Mouse (Mus musculus): Measurements from ENCODE around the gene Gm20517. TPM values are rescaled to one million over a fixed set of nuclear protein-coding genes. Genes with fewer than 3 reads are reported as not detected.

The Gm20517 gene
- polyA plus RNA-seq, 1 experiment from 2014 or later: 1.3 TPM

- ATAC-seq (ENCODE audit: insufficient number of reproducible peaks, low FRiP score, low TSS enrichment, low read depth): peak; percentile 87
- peak overlapping the region; percentile 95 for H3K4me2 ChIP-seq (ENCODE audit: low read depth, severe bottlenecking)
- peak overlapping the region; percentile 81 for H3K9ac ChIP-seq (ENCODE audit: low read length)
- H3K36me3 ChIP-seq (ENCODE audit: control insufficient read depth, insufficient read depth, low read length): 0 out of 2 replicates have a peak, but pooled peaks cover 4% of the 10 kb centered on the region
- peak; percentile 94 for DNase-seq (ENCODE audit: low spot score)
- H3K27ac ChIP-seq (replicated peaks; ENCODE audit: low read depth, low read length): 0 out of 2 replicates have a peak overlapping the region, but pooled peaks have one; percentile 0
- peaks cover 10% of the 10 kb centered on the region; the same call in 1 of the 2 replicates for H3K4me1 ChIP-seq (ENCODE audit: control insufficient read depth, insufficient read depth, low read length)
- peak overlapping the region; percentile 74 for H3K4me3 ChIP-seq (ENCODE audit: low read depth, low read length)
- no peaks in the 10 kb centered on the region for H3K9me3 ChIP-seq (ENCODE audit: control insufficient read depth, low read length)
- WGBS: under 1% methylated on average over 70 of the region's 70 CpGs
- H3K27me3 ChIP-seq (ENCODE audit: control insufficient read depth, insufficient read depth, low read length): no peaks in the 10 kb centered on the region
These were observed 76.3 kb downstream of the Gm20517 start for GRCm38 (mm10) chr17:47687409-47688343.

DNA sequence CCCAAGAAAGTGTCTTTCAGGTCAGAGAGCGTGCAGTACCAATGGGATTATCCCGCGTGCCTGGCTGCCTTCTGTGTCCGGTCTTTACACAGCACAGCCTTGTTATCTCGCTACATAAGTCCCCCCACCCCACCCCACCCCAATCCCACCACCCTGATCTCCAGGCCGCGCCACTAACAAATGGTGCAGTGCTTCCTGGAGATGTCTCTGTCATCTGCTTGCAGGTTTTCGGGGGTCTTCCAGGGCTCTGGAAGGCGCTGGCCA, 76.9 kb downstream of the Gm20517 start, which contains the start of gene Tomm6:
Gene Tomm6 (minus strand): TSS at position 43 of the 264 bp plus-strand sequence.
- H3K4me1 ChIP-seq (ENCODE audit: control insufficient read depth, insufficient read depth, low read length): peaks cover 10% of the 10 kb centered on the region; the same call in 1 of the 2 replicates
- DNase-seq (ENCODE audit: low spot score) (no peak), ATAC-seq (ENCODE audit: insufficient number of reproducible peaks, low FRiP score, low TSS enrichment, low read depth) (no peak)
- H3K27ac ChIP-seq (replicated peaks; ENCODE audit: low read depth, low read length): 0 out of 2 replicates have a peak within 1 kb of the TSS, but pooled peaks have one; percentile 0
- peak within 1 kb of the TSS; percentile 95 for H3K4me2 ChIP-seq (ENCODE audit: low read depth, severe bottlenecking)
- 0 out of 2 replicates have a peak, but pooled peaks cover 4% of the 10 kb centered on the region for H3K36me3 ChIP-seq (ENCODE audit: control insufficient read depth, insufficient read depth, low read length)
- H3K27me3 ChIP-seq (ENCODE audit: control insufficient read depth, insufficient read depth, low read length): no peaks in the 10 kb centered on the region
- H3K9me3 ChIP-seq (ENCODE audit: control insufficient read depth, low read length): no peaks in the 10 kb centered on the region
- peak within 1 kb of the TSS; percentile 81 for H3K9ac ChIP-seq (ENCODE audit: low read length)
- peak within 1 kb of the TSS; percentile 74 for H3K4me3 ChIP-seq (ENCODE audit: low read depth, low read length)
- WGBS: 0% methylated on average over 9 of the region's 9 CpGs

DNA sequence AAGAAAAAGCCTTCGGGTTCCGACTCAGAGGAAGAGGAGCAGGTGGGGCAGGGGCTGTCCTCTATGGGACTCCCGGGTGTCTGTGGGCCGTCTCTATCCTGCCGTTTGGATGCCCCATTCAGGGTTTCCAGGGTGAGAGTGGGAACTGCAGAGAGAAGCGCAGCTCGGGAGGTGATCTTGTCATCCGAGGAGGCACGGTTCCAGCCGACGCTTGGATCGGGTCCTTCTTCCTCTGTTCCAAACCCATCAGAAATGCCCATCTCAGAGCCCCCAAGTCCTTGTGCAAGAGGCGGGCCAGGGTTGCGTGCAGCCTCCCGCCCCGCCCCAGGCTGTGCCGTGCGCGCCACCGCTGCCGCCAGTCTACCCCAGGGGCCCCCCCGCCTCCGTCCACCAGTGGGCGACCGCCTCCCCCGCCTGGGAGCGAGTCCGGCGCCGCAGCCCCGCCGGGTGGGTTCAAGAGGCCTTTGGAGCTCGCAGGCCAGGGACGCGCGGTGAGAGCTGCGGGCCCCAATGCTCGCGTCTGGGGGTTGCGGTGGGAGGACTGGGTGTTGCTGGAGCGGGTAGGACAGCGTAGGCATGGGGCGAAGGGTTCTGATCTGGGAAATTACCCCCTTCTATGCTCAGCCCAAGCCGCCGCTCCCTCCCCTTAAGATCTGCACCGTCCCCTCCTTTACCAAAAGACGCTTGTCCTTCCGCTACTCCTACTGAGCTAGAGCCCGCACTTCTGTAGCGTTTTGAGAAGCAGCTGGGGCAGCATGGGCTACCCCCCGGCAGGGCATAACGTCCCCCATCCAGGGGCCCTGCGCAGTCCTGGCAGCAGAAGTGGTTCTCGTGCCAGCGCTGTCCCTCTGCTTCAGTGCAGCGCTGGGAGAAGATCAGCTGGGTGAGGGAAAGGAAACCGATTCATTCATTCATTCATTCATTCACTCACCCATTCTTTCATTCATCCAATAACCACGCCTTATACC, 77.5 kb downstream of the Gm20517 start, which contains the start of gene Frs3:
Gene Frs3 (plus strand): TSS at position 423 of the 968 bp plus-strand sequence.
- peak; percentile 80 for DNase-seq (ENCODE audit: low spot score)
- peak; percentile 28; the same call in 1 of the 2 replicates for ATAC-seq (ENCODE audit: insufficient number of reproducible peaks, low FRiP score, low TSS enrichment, low read depth)
- peak within 1 kb of the TSS; percentile 74 for H3K4me3 ChIP-seq (ENCODE audit: low read depth, low read length)
- 0 out of 2 replicates have a peak within 1 kb of the TSS, but pooled peaks have one; percentile 0 for H3K27ac ChIP-seq (replicated peaks; ENCODE audit: low read depth, low read length)
- H3K27me3 ChIP-seq (ENCODE audit: control insufficient read depth, insufficient read depth, low read length): no peaks in the 10 kb centered on the region
- no peaks in the 10 kb centered on the region for H3K9me3 ChIP-seq (ENCODE audit: control insufficient read depth, low read length)
- H3K9ac ChIP-seq (ENCODE audit: low read length): peak within 1 kb of the TSS; percentile 81
- 0 out of 2 replicates have a peak, but pooled peaks cover 4% of the 10 kb centered on the region for H3K36me3 ChIP-seq (ENCODE audit: control insufficient read depth, insufficient read depth, low read length)
- H3K4me1 ChIP-seq (ENCODE audit: control insufficient read depth, insufficient read depth, low read length): peaks cover 12% of the 10 kb centered on the region
- WGBS: 2% methylated on average over 56 of the region's 58 CpGs
- peak within 1 kb of the TSS; percentile 95 for H3K4me2 ChIP-seq (ENCODE audit: low read depth, severe bottlenecking)

DNA sequence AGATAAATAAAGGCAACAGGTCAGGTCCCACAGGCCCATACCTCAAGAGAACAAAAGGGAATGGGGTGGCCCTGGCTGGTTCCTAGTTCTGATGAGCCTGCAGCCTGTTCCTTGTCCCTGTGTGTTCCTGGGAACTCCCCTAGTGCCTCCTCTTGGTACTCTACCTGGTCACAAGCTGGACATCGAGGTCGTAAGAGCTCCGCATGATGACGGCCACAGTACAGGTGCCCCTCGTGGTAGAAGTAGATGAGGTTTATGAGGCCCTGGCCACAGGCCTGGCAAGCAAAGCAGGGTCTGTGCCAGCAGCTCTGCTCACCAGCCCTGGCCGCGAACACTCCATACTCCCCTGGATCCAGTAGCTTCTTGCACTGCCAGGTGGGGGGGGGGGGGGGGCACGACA, 78.5 kb downstream of the Gm20517 start:
- ATAC-seq (ENCODE audit: insufficient number of reproducible peaks, low FRiP score, low TSS enrichment, low read depth) (no peak), DNase-seq (ENCODE audit: low spot score) (no peak)
- WGBS: 80% methylated on average over 8 of the region's 8 CpGs
- Histone ChIP-seq H3K4me3 (ENCODE audit: low read depth, low read length) (no peak overlapping the region), H3K27me3 (ENCODE audit: control insufficient read depth, insufficient read depth, low read length) (no peaks in the 10 kb centered on the region), H3K36me3 (ENCODE audit: control insufficient read depth, insufficient read depth, low read length) (no peaks in the 10 kb centered on the region), H3K9ac (ENCODE audit: low read length) (no peak overlapping the region), H3K9me3 (ENCODE audit: control insufficient read depth, low read length) (no peaks in the 10 kb centered on the region), H3K27ac (replicated peaks; ENCODE audit: low read depth, low read length) (no peak overlapping the region), H3K4me2 (ENCODE audit: low read depth, severe bottlenecking) (peak overlapping the region; percentile 95), H3K4me1 (ENCODE audit: control insufficient read depth, insufficient read depth, low read length) (peaks cover 15% of the 10 kb centered on the region)

DNA sequence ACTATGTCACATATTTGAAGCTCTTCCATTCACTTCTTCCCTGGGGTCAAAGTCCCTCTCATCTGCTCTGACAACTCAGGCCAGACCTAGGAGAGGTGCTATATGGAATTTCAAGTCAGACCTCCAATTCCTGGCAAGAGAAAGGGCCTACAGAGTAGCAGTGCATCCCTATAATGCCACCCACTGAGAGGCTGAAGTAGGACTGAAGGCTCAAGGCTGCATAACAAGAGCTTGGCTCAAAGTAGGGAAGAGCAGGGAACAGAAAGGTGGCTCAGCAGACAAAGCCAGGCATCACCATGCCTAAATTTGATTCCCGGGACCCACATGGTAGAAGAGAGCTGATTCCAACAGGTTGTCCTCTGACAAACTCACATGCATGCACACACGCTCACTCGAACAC, 80.3 kb downstream of the Gm20517 start:
- no peak overlapping the region for H3K9ac ChIP-seq (ENCODE audit: low read length)
- 85% methylated on average over 3 of the region's 3 CpGs for WGBS
- no peaks in the 10 kb centered on the region for H3K27me3 ChIP-seq (ENCODE audit: control insufficient read depth, insufficient read depth, low read length)

DNA sequence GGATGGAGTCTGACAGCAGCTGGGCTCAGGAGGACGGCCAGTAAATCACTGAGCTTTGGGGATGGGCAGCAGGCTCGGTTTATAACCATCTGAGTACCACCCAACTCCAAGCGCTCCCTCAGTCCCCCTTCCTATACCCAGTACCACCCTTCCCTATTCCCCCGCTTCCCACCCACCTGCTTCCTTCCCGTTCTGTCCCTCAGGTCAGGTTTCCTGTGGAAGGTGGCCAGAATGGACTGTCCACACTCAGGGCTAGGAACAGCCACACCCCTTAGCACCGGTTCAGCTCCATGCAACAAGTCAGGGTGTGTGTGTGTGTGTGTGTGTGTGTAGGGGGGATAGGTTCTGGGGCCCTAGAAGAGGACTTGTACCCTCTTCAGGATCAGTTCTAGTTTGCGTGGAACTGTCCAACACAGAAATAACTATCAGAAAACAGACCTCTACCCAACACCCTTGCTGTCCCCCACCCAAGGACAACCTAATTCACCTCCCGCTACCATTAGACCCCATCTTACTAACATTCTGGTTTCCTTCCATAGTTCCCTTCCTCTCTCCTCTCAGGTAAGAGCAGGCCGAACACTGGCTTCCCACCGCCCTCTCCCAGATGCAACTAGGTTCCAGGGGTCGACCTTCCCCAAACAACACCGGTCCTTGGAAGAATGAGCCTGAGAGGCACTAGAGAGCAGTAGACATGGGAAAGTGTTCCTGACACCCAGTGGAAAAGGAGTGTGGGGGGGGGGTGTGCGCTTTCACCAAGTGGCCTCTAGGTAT, 82.5 kb downstream of the Gm20517 start:
- Histone ChIP-seq H3K27ac (replicated peaks; ENCODE audit: low read depth, low read length) (no peak overlapping the region), H3K4me1 (ENCODE audit: control insufficient read depth, insufficient read depth, low read length) (peaks cover 9% of the 10 kb centered on the region), H3K27me3 (ENCODE audit: control insufficient read depth, insufficient read depth, low read length) (no peaks in the 10 kb centered on the region), H3K9ac (ENCODE audit: low read length) (no peak overlapping the region; the same call in 1 of the 2 replicates), H3K36me3 (ENCODE audit: control insufficient read depth, insufficient read depth, low read length) (no peaks in the 10 kb centered on the region), H3K9me3 (ENCODE audit: control insufficient read depth, low read length) (no peaks in the 10 kb centered on the region), H3K4me2 (ENCODE audit: low read depth, severe bottlenecking) (peak overlapping the region; percentile 78), H3K4me3 (ENCODE audit: low read depth, low read length) (peak overlapping the region; percentile 69)
- ATAC-seq (ENCODE audit: insufficient number of reproducible peaks, low FRiP score, low TSS enrichment, low read depth) (peak; percentile 3; the same call in 1 of the 2 replicates), DNase-seq (ENCODE audit: low spot score) (no peak)
- 39% methylated on average over 13 of the region's 13 CpGs for WGBS

More for the DNA sequence above, 80.3 kb downstream of the Gm20517 start:
- Histone ChIP-seq H3K4me2 (ENCODE audit: low read depth, severe bottlenecking) (no peak overlapping the region), H3K4me1 (ENCODE audit: control insufficient read depth, insufficient read depth, low read length) (peaks cover 15% of the 10 kb centered on the region), H3K9me3 (ENCODE audit: control insufficient read depth, low read length) (no peaks in the 10 kb centered on the region), H3K27ac (replicated peaks; ENCODE audit: low read depth, low read length) (no peak overlapping the region), H3K36me3 (ENCODE audit: control insufficient read depth, insufficient read depth, low read length) (no peaks in the 10 kb centered on the region), H3K4me3 (ENCODE audit: low read depth, low read length) (no peak overlapping the region)
- ATAC-seq (ENCODE audit: insufficient number of reproducible peaks, low FRiP score, low TSS enrichment, low read depth) (no peak), DNase-seq (ENCODE audit: low spot score) (no peak)

DNA sequence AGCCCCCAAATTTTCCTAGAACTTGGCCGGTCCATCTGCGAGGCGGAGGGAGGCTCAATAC, 82.9 kb downstream of the Gm20517 start, which contains the start of gene Gm21981:
Gene Gm21981 (minus strand): TSS at position 14 of the 61 bp plus-strand sequence.
- Histone ChIP-seq H3K9ac (ENCODE audit: low read length) (peak within 1 kb of the TSS; percentile 86), H3K4me2 (ENCODE audit: low read depth, severe bottlenecking) (peak within 1 kb of the TSS; percentile 78), H3K27ac (replicated peaks; ENCODE audit: low read depth, low read length) (no peak within 1 kb of the TSS; the same call in 1 of the 2 replicates), H3K9me3 (ENCODE audit: control insufficient read depth, low read length) (no peaks in the 10 kb centered on the region), H3K36me3 (ENCODE audit: control insufficient read depth, insufficient read depth, low read length) (no peaks in the 10 kb centered on the region), H3K4me1 (ENCODE audit: control insufficient read depth, insufficient read depth, low read length) (peaks cover 7% of the 10 kb centered on the region), H3K27me3 (ENCODE audit: control insufficient read depth, insufficient read depth, low read length) (no peaks in the 10 kb centered on the region), H3K4me3 (ENCODE audit: low read depth, low read length) (peak within 1 kb of the TSS; percentile 69)
- DNase-seq (ENCODE audit: low spot score) (no peak), ATAC-seq (ENCODE audit: insufficient number of reproducible peaks, low FRiP score, low TSS enrichment, low read depth) (no peak)
- 0% methylated on average over 3 of the region's 3 CpGs for WGBS

Measured in limb, embryonic 11.5 days (tissue).